Mouse (Mus musculus): ENCODE data around the gene Olfr672. TPM values are rescaled to one million over a fixed set of nuclear protein-coding genes. Genes with fewer than 3 reads are reported as not detected.
"Not testable (repeated sequence)": the region's sequence is repeated elsewhere in the genome, so short reads cannot be mapped to it uniquely, and the experiment has no call there.

Gene Olfr672
- not detected in 2 replicates for polyA plus RNA-seq (2015; fragmentation: Nextera tagmentation; extraction: Ambion mirVana)

- no peak for ATAC-seq
- Histone ChIP-seq H3K27ac (no peak within 1 kb of the TSS), H3K9me3 (no peaks in the 10 kb centered on the region), H3K4me1 (replicated peaks) (no peaks in the 10 kb centered on the region), H3K4me3 (replicated peaks) (no peak within 1 kb of the TSS), H3K36me3 (no peaks in the 10 kb centered on the region), H3K4me2 (replicated peaks) (no peak within 1 kb of the TSS), H3K9ac (replicated peaks) (no peak within 1 kb of the TSS), H3K27me3 (no peaks in the 10 kb centered on the region)
These were observed at the start of gene Olfr672 for GRCm38 (mm10) chr7:105001929-105002328. Olfr672 (minus strand) TSS chr7:105002029.

GRCm38 (mm10) chr7:105033836-105034235 is 32.0 kb upstream of the Olfr672 start:
- not testable (repeated sequence) for H3K4me2 ChIP-seq (replicated peaks); H3K9me3 ChIP-seq; H3K36me3 ChIP-seq; H3K9ac ChIP-seq (replicated peaks); ATAC-seq; H3K4me3 ChIP-seq (replicated peaks); H3K27ac ChIP-seq; H3K27me3 ChIP-seq; H3K4me1 ChIP-seq (replicated peaks)
- WGBS, result 60% methylated on average over 5 of the region's 5 CpGs

DNA sequence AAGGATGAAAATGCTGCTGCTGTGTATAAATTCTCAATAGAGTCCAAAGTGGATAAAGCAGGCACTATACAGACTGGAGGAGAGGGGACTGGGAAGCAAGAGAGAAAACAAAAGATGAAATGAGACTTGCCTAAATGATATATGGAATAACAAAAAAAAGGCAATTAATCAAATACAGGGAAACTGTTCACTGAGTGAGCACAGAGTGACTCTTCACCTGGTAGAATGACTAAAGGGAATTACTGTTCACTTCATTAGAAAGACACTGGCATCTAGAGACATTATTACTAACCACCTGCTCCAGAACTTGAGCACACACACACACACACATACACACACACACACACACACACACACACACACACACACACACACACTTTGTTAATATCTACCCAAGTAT is 30.6 kb upstream of the Olfr672 start, which contains the start of gene Olfr676:
Gene Olfr676 (plus strand): TSS at position 301 of the 400 bp plus-strand sequence.
- Histone ChIP-seq H3K36me3 (no peaks in the 10 kb centered on the region), H3K4me1 (replicated peaks) (no peaks in the 10 kb centered on the region), H3K4me2 (replicated peaks) (no peak within 1 kb of the TSS), H3K27ac (no peak within 1 kb of the TSS), H3K27me3 (no peaks in the 10 kb centered on the region), H3K4me3 (replicated peaks) (no peak within 1 kb of the TSS), H3K9ac (replicated peaks) (no peak within 1 kb of the TSS), H3K9me3 (no peaks in the 10 kb centered on the region)
- ATAC-seq, result no peak

GRCm38 (mm10) chr7:105028360-105028759 is 26.5 kb upstream of the Olfr672 start, which contains the start of gene Olfr675:
Olfr675 (minus strand) TSS chr7:105028460.
- H3K9ac ChIP-seq (replicated peaks), result no peak within 1 kb of the TSS
- no peak within 1 kb of the TSS for H3K4me3 ChIP-seq (replicated peaks)
- H3K4me1 ChIP-seq (replicated peaks), result no peaks in the 10 kb centered on the region
- no peak within 1 kb of the TSS for H3K4me2 ChIP-seq (replicated peaks)
- H3K27ac ChIP-seq, result no peak within 1 kb of the TSS
- H3K9me3 ChIP-seq, result no peaks in the 10 kb centered on the region
- ATAC-seq, result no peak
- H3K36me3 ChIP-seq, result no peaks in the 10 kb centered on the region
- H3K27me3 ChIP-seq, result no peaks in the 10 kb centered on the region
- WGBS, result 68% methylated on average over 1 of the region's 1 CpGs

- 69% methylated on average over 1 of the region's 1 CpGs for WGBS
- no peak for ATAC-seq
- Histone ChIP-seq H3K4me2 (replicated peaks) (no peak overlapping the region), H3K4me1 (replicated peaks) (no peaks in the 10 kb centered on the region), H3K4me3 (replicated peaks) (no peak overlapping the region), H3K9me3 (no peaks in the 10 kb centered on the region), H3K27me3 (no peaks in the 10 kb centered on the region), H3K9ac (replicated peaks) (no peak overlapping the region), H3K36me3 (no peaks in the 10 kb centered on the region), H3K27ac (no peak overlapping the region)
These were observed 20.7 kb upstream of the Olfr672 start for GRCm38 (mm10) chr7:105022530-105022929.

DNA sequence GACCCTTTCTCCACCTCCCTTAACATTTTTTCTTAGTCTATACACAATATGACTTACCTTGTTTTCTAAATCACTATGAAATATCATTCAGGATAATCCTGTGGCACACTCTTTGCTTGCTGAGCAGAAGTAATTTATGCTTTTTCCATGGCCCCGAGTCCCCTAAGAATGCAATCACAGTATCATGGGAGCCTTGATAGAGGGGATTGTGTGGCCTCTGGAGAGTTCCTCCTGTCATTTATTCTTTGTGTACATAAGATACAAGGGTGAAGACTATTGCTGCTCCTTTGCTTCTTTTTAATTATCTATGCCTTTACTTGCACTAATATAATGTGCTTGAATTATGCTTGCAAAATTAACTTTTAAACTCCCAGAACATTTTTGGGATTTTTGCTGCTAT is 22.8 kb downstream of the Olfr672 start, which contains the start of gene Olfr671:
Gene Olfr671 (minus strand): TSS at position 101 of the 400 bp plus-strand sequence.
- H3K4me1 ChIP-seq (replicated peaks), result no peaks in the 10 kb centered on the region
- no peak within 1 kb of the TSS for H3K9ac ChIP-seq (replicated peaks)
- H3K9me3 ChIP-seq, result no peaks in the 10 kb centered on the region
- H3K36me3 ChIP-seq, result no peaks in the 10 kb centered on the region
- ATAC-seq, result no peak
- H3K4me2 ChIP-seq (replicated peaks), result no peak within 1 kb of the TSS
- 76% methylated on average over 1 of the region's 1 CpGs for WGBS
- H3K4me3 ChIP-seq (replicated peaks), result no peak within 1 kb of the TSS
- no peaks in the 10 kb centered on the region for H3K27me3 ChIP-seq
- H3K27ac ChIP-seq, result no peak within 1 kb of the TSS

GRCm38 (mm10) chr7:104972507-104972906 is 29.3 kb downstream of the Olfr672 start:
- H3K9ac ChIP-seq (replicated peaks); H3K4me3 ChIP-seq (replicated peaks); ATAC-seq; H3K4me1 ChIP-seq (replicated peaks); H3K27ac ChIP-seq; H3K4me2 ChIP-seq (replicated peaks); H3K9me3 ChIP-seq; H3K27me3 ChIP-seq; H3K36me3 ChIP-seq: not testable (repeated sequence)
- WGBS, result 78% methylated on average over 2 of the region's 2 CpGs

GRCm38 (mm10) chr7:104962520-104962919 is 39.3 kb downstream of the Olfr672 start, which contains the start of gene Olfr670:
Olfr670 (minus strand) TSS chr7:104962620.
- Histone ChIP-seq H3K9ac (replicated peaks) (no peak within 1 kb of the TSS), H3K27me3 (no peaks in the 10 kb centered on the region), H3K4me2 (replicated peaks) (no peak within 1 kb of the TSS), H3K27ac (no peak within 1 kb of the TSS), H3K9me3 (no peaks in the 10 kb centered on the region), H3K36me3 (no peaks in the 10 kb centered on the region), H3K4me3 (replicated peaks) (no peak within 1 kb of the TSS), H3K4me1 (replicated peaks) (no peaks in the 10 kb centered on the region)
- ATAC-seq, result no peak
- 74% methylated on average over 1 of the region's 1 CpGs for WGBS

DNA sequence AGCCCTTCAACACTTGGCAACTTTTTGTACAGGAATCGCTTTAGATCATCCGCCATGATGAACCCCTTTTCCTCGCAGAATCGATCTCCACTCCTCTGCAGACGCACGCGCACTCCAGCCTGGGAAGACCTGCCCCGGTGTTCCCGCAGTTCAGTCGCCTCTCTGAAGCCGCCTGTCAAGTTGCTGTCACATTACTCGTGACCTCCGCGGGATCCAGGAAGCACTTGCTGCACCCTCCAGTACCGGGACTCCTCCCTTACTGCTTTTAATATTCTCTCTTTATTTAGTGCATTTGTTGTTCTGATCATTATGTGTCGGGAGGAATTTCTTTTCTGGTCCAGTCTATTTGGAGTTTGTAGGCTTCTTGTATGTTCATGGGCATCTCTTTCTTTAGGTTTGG is 51.6 kb downstream of the Olfr672 start:
- 93% methylated on average over 16 of the region's 16 CpGs for WGBS
- not testable (repeated sequence) for H3K9ac ChIP-seq (replicated peaks); H3K27me3 ChIP-seq; H3K4me1 ChIP-seq (replicated peaks); ATAC-seq; H3K9me3 ChIP-seq; H3K27ac ChIP-seq; H3K4me2 ChIP-seq (replicated peaks); H3K36me3 ChIP-seq; H3K4me3 ChIP-seq (replicated peaks)

Other genes with a start within 250 kb of the Olfr672 start
- not detected in 2 replicates for gene Usp17le, start 224.6 kb downstream of the Olfr672 start, polyA plus RNA-seq (2015; fragmentation: Nextera tagmentation; extraction: Ambion mirVana)
- not detected in 2 replicates for gene Usp17lb, start 159.4 kb downstream of the Olfr672 start, polyA plus RNA-seq (2015; fragmentation: Nextera tagmentation; extraction: Ambion mirVana)
- gene Usp17la, start 145.0 kb downstream of the Olfr672 start, polyA plus RNA-seq (2015; fragmentation: Nextera tagmentation; extraction: Ambion mirVana), result not detected in 2 replicates
- gene Olfr665, start 124.0 kb downstream of the Olfr672 start, polyA plus RNA-seq (2015; fragmentation: Nextera tagmentation; extraction: Ambion mirVana), result not detected in 2 replicates
- gene Olfr666, start 106.1 kb downstream of the Olfr672 start, polyA plus RNA-seq (2015; fragmentation: Nextera tagmentation; extraction: Ambion mirVana), result not detected in 2 replicates
- not detected in 2 replicates for gene Olfr667, start 80.5 kb downstream of the Olfr672 start, polyA plus RNA-seq (2015; fragmentation: Nextera tagmentation; extraction: Ambion mirVana)
- gene Olfr668, start 74.0 kb downstream of the Olfr672 start, polyA plus RNA-seq (2015; fragmentation: Nextera tagmentation; extraction: Ambion mirVana), result not detected in 2 replicates
- not detected in 2 replicates for gene Olfr669, start 67.8 kb downstream of the Olfr672 start, polyA plus RNA-seq (2015; fragmentation: Nextera tagmentation; extraction: Ambion mirVana)
- not detected in 2 replicates for gene Olfr670, start 39.4 kb downstream of the Olfr672 start, polyA plus RNA-seq (2015; fragmentation: Nextera tagmentation; extraction: Ambion mirVana)
- gene Olfr671, start 22.9 kb downstream of the Olfr672 start, polyA plus RNA-seq (2015; fragmentation: Nextera tagmentation; extraction: Ambion mirVana), result not detected in 2 replicates
- not detected in 2 replicates for gene Olfr675, start 26.4 kb upstream of the Olfr672 start, polyA plus RNA-seq (2015; fragmentation: Nextera tagmentation; extraction: Ambion mirVana)
- gene Olfr676, start 30.7 kb upstream of the Olfr672 start, polyA plus RNA-seq (2015; fragmentation: Nextera tagmentation; extraction: Ambion mirVana), result not detected in 2 replicates
- gene Olfr677, start 49.3 kb upstream of the Olfr672 start, polyA plus RNA-seq (2015; fragmentation: Nextera tagmentation; extraction: Ambion mirVana), result not detected in 2 replicates
- not detected in 2 replicates for gene Olfr678, start 62.4 kb upstream of the Olfr672 start, polyA plus RNA-seq (2015; fragmentation: Nextera tagmentation; extraction: Ambion mirVana)
- not detected in 2 replicates for gene Olfr679, start 79.2 kb upstream of the Olfr672 start, polyA plus RNA-seq (2015; fragmentation: Nextera tagmentation; extraction: Ambion mirVana)
- not detected in 2 replicates for gene Olfr680-ps1, start 90.8 kb upstream of the Olfr672 start, polyA plus RNA-seq (2015; fragmentation: Nextera tagmentation; extraction: Ambion mirVana)
- gene Olfr681, start 114.8 kb upstream of the Olfr672 start, polyA plus RNA-seq (2015; fragmentation: Nextera tagmentation; extraction: Ambion mirVana), result not detected in 2 replicates
- not detected in 2 replicates for gene Olfr683, start 145.0 kb upstream of the Olfr672 start, polyA plus RNA-seq (2015; fragmentation: Nextera tagmentation; extraction: Ambion mirVana)
- gene Olfr684, start 161.6 kb upstream of the Olfr672 start, polyA plus RNA-seq (2015; fragmentation: Nextera tagmentation; extraction: Ambion mirVana), result not detected in 2 replicates
- gene Olfr685, start 184.0 kb upstream of the Olfr672 start, polyA plus RNA-seq (2015; fragmentation: Nextera tagmentation; extraction: Ambion mirVana), result not detected in 2 replicates
- not detected in 2 replicates for gene Olfr686, start 205.5 kb upstream of the Olfr672 start, polyA plus RNA-seq (2015; fragmentation: Nextera tagmentation; extraction: Ambion mirVana)

All from midbrain, embryonic 13.5 days (tissue).